Mouse (Mus musculus) cerebellum, adult 2 months (tissue): ENCODE results near the gene Itgb2.

ENCODE experiments used
- CTCF ChIP-seq: fragments of 200-500 bp; IDR thresholded peaks from 2 replicates; pipeline ENCODE4 v1.5.1; 2011; ENCODE audit warnings: low read depth, mild to moderate bottlenecking, control low read depth, low read length, moderate library complexity, borderline replicate concordance; ENCODE audit not compliant: insufficient read depth
- POLR2A ChIP-seq: fragments of 200-500 bp; IDR thresholded peaks from 2 replicates; pipeline ENCODE4 v1.6.1; 2011; ENCODE audit warnings: low read length, control low read depth, borderline replicate concordance; ENCODE audit not compliant: insufficient read depth

DNA sequence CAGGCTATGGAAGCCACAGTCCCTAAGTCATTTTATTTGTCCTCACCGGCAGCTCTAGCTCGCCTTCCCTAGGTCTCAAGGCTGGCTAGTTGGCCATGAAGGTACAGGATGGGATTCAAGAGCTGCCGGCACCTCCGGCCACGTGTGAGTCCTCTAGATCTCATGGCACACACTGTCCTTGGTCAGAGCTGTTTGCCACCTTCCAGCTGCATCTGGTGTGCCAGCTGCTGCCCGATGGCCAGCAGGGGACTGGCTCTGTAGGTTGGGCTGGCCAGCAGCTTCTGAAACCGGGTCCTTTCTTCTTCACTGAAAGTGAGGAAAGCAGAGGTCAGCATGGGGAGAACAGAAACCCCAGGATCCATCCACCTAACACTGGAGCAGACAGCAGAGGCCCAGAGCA, 41.9 kb upstream of the Itgb2 start:
- TF ChIP-seq POLR2A (no peak), CTCF (no peak)
